Mouse (Mus musculus): ENCODE data around the gene Clip2.

GRCm38 (mm10) chr5:134522524-134522923 lies 29.7 kb downstream of the Clip2 start:
- TF ChIP-seq CTCF (conservative IDR thresholded peaks at IDR 0.05; ENCODE audit: low read length) (no peak), POU5F1 (IDR thresholded peaks at IDR 0.05; ENCODE audit: borderline replicate concordance, low read length) (no peak)

All from E14TG2a.4 (cell line).